Mouse (Mus musculus) lung, adult 18-20 months (tissue): ENCODE measurements around the gene Gm17175.
"Not testable (repeated sequence)": the region's sequence is repeated elsewhere in the genome, so short reads cannot be mapped to it uniquely, and the experiment has no call there.

Experiments used
- DNase-seq, 2 experiments: peaks; one replicate each; pipeline ENCODE4 v3.0.0; 2022; ENCODE audit warnings: mixed read lengths in 2 of 2

Gene Gm17175

GRCm38 (mm10) chr14:51573963-51574362 lies at the start of gene Gm17175:
Gene Gm17175 (minus strand): TSS chr14:51574063.
- DNase-seq, result not testable (repeated sequence)

GRCm38 (mm10) chr14:51611210-51611609 lies 37.3 kb upstream of the Gm17175 start, which contains the start of gene Gm17078:
Gene Gm17078 (minus strand): TSS chr14:51611310.
- no peak for DNase-seq

GRCm38 (mm10) chr14:51592039-51592438 lies 18.2 kb upstream of the Gm17175 start, which contains the start of gene Gm17174:
Gene Gm17174 (minus strand): TSS chr14:51592139.
- DNase-seq, result not testable (repeated sequence)

GRCm38 (mm10) chr14:51552490-51552889 lies 21.4 kb downstream of the Gm17175 start, which contains the start of gene Gm5622:
Gene Gm5622 (plus strand): TSS chr14:51552790.
- no peak for DNase-seq
